Mouse (Mus musculus): ENCODE data around the gene Myrf. TPM values are rescaled to one million over a fixed set of nuclear protein-coding genes. Genes with fewer than 3 reads are reported as not detected.

Gene Myrf
- polyA plus RNA-seq, 1 experiment from 2014 or later, result 26.3 TPM

DNA sequence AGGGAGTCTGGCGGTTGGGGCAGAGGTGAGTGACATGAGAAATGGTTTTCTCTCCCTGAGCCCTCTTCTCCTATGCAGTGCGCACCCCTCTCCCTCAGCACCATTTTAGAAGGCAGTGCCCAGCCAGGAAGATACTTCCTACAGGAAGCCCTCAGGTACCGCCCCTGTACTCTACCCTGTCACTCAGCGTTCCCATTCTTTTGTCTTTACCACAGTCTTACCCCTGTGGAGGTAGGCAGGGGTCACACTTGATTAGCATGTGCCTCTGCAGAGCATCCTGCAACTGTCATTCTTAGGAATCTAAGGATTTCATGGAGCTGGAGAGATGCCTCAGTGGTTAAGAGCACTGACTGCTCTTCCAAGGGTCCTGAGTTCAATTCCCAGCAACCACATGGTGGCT, 17.0 kb downstream of the Myrf start:
- no peak overlapping the region for H3K4me3 ChIP-seq (ENCODE audit: low read depth, low read length)

DNA sequence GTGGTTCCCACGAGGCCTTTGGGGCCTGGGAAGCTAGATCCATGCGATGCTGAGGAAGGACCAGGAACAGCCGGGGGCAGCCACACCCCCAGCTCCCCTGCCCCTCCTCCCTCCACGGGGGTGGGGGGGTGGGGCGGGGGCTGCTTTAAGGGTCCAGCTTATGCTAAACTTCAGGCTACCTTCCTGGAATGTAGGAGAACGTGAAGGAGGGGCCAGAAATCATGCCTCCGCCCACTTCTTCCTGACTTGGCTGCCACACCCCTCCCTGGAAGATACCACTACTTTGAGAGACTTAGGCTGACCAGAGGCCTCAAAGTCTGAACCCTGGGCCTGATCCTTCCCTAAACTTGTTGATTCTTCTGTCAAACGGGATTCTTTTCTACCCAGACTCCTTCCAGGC, 17.9 kb downstream of the Myrf start:
- no peak overlapping the region for H3K9ac ChIP-seq (ENCODE audit: low read length)

More for the DNA sequence above, 17.0 kb downstream of the Myrf start:
- Histone ChIP-seq H3K4me1 (replicated peaks; ENCODE audit: control insufficient read depth, insufficient read depth, low read length) (peaks cover 38% of the 10 kb centered on the region), H3K36me3 (ENCODE audit: control insufficient read depth, insufficient read depth, low read length) (peaks cover 15% of the 10 kb centered on the region; the same call in 1 of the 2 replicates), H3K4me2 (ENCODE audit: low read length) (no peak overlapping the region), H3K27me3 (replicated peaks; ENCODE audit: control insufficient read depth, insufficient read depth, low read length) (no peaks in the 10 kb centered on the region), H3K9me3 (ENCODE audit: control insufficient read depth, low read length) (no peaks in the 10 kb centered on the region), H3K9ac (ENCODE audit: low read length) (no peak overlapping the region), H3K27ac (ENCODE audit: low read depth) (0 out of 2 replicates have a peak overlapping the region, but pooled peaks have one; percentile 75)
- ATAC-seq (replicated peaks; ENCODE audit: low FRiP score, low TSS enrichment, low read depth), result no peak
- 66% methylated on average over 4 of the region's 4 CpGs for WGBS
- no peak for DNase-seq (ENCODE audit: low spot score)

DNA sequence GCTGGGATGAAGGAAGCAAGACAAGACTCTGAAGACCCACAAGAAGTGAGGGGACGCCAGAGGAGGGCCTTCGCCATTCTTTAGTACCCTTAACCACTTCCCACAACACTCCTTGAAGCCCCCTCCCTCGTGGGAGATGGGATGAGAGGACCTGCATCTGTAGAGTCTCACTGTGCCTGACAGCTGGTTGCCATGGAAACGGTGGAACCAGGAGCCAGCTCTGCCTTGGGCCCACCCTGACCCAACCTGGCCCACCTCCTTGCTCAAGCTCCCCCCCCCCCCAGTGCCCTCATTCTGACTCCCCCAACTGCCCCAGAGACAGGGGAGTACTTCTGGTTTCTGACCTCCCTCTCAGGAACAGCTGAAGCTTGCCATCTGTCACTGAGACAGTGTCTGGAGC, 19.0 kb downstream of the Myrf start:
- Histone ChIP-seq H3K9me3 (ENCODE audit: control insufficient read depth, low read length) (no peaks in the 10 kb centered on the region), H3K27me3 (replicated peaks; ENCODE audit: control insufficient read depth, insufficient read depth, low read length) (no peaks in the 10 kb centered on the region), H3K4me1 (replicated peaks; ENCODE audit: control insufficient read depth, insufficient read depth, low read length) (peaks cover 38% of the 10 kb centered on the region), H3K4me3 (ENCODE audit: low read depth, low read length) (no peak overlapping the region), H3K27ac (ENCODE audit: low read depth) (peak overlapping the region; percentile 75), H3K4me2 (ENCODE audit: low read length) (no peak overlapping the region), H3K9ac (ENCODE audit: low read length) (no peak overlapping the region), H3K36me3 (ENCODE audit: control insufficient read depth, insufficient read depth, low read length) (peaks cover 15% of the 10 kb centered on the region)
- WGBS, result 22% methylated on average over 4 of the region's 4 CpGs
- DNase-seq (ENCODE audit: low spot score), result peak; percentile 81
- ATAC-seq (replicated peaks; ENCODE audit: low FRiP score, low TSS enrichment, low read depth), result peak; percentile 43

More for the DNA sequence above, 17.9 kb downstream of the Myrf start:
- H3K4me3 ChIP-seq (ENCODE audit: low read depth, low read length), result no peak overlapping the region
- DNase-seq (ENCODE audit: low spot score) (no peak), ATAC-seq (replicated peaks; ENCODE audit: low FRiP score, low TSS enrichment, low read depth) (peak; percentile 20)
- H3K9me3 ChIP-seq (ENCODE audit: control insufficient read depth, low read length), result no peaks in the 10 kb centered on the region
- peaks cover 38% of the 10 kb centered on the region for H3K4me1 ChIP-seq (replicated peaks; ENCODE audit: control insufficient read depth, insufficient read depth, low read length)
- H3K36me3 ChIP-seq (ENCODE audit: control insufficient read depth, insufficient read depth, low read length), result peaks cover 6% of the 10 kb centered on the region; the same call in 1 of the 2 replicates
- H3K4me2 ChIP-seq (ENCODE audit: low read length), result no peak overlapping the region
- H3K27ac ChIP-seq (ENCODE audit: low read depth), result peak overlapping the region; percentile 75
- WGBS, result 19% methylated on average over 8 of the region's 8 CpGs
- no peaks in the 10 kb centered on the region for H3K27me3 ChIP-seq (replicated peaks; ENCODE audit: control insufficient read depth, insufficient read depth, low read length)

DNA sequence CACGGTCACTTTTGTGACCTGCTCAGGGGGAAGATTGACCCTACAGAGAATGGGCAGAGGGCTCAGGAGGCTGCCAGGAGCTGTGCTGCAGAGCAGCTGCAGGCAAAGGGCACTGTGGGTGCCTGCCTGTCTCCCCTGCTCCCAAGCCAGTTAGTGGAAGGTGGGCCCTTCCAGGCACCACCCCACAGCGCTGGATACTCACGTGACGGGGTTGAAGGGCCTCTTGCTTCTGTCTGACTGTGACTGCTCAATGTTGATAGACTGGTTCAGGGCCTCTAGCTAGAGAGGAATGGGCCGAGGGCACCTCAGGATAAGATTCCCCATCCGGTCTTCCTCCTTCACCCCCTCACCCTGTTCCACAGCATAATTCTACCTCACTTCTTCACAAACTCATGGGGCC, 21.0 kb downstream of the Myrf start:
- 56% methylated on average over 6 of the region's 6 CpGs for WGBS
- no peak for DNase-seq (ENCODE audit: low spot score)
- ATAC-seq (replicated peaks; ENCODE audit: low FRiP score, low TSS enrichment, low read depth), result no peak
- Histone ChIP-seq H3K4me1 (replicated peaks; ENCODE audit: control insufficient read depth, insufficient read depth, low read length) (peaks cover 25% of the 10 kb centered on the region), H3K9ac (ENCODE audit: low read length) (no peak overlapping the region), H3K36me3 (ENCODE audit: control insufficient read depth, insufficient read depth, low read length) (peaks cover 24% of the 10 kb centered on the region), H3K4me3 (ENCODE audit: low read depth, low read length) (no peak overlapping the region), H3K27ac (ENCODE audit: low read depth) (no peak overlapping the region), H3K27me3 (replicated peaks; ENCODE audit: control insufficient read depth, insufficient read depth, low read length) (no peaks in the 10 kb centered on the region), H3K9me3 (ENCODE audit: control insufficient read depth, low read length) (no peaks in the 10 kb centered on the region), H3K4me2 (ENCODE audit: low read length) (no peak overlapping the region)

DNA sequence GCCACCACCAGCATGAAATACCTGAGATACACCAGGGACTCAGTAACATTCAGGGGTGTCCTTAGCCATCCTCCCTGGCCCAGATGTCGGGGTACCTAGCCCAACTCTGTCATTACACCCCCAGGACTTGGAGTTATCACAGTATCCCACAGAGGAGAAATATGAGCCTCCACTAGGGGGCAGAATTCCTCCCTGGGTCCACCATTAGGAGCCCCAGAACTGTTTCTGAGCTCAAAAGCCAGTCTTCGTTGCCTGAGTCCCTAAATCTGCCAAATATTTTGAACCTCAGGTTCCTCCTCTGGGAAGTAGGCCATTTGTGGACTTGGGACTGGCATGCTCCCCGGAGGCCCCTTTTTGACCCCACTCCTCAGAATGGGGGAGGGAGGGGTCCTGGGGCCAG, 21.4 kb downstream of the Myrf start:
- peak; percentile 4; the same call in 1 of the 2 replicates for ATAC-seq (replicated peaks; ENCODE audit: low FRiP score, low TSS enrichment, low read depth)
- H3K4me2 ChIP-seq (ENCODE audit: low read length), result no peak overlapping the region
- H3K9me3 ChIP-seq (ENCODE audit: control insufficient read depth, low read length), result no peaks in the 10 kb centered on the region
- H3K27me3 ChIP-seq (replicated peaks; ENCODE audit: control insufficient read depth, insufficient read depth, low read length), result no peaks in the 10 kb centered on the region
- H3K36me3 ChIP-seq (ENCODE audit: control insufficient read depth, insufficient read depth, low read length), result peaks cover 23% of the 10 kb centered on the region
- no peak overlapping the region for H3K4me3 ChIP-seq (ENCODE audit: low read depth, low read length)
- 29% methylated on average over 3 of the region's 3 CpGs for WGBS
- peaks cover 21% of the 10 kb centered on the region; the same call in 1 of the 2 replicates for H3K4me1 ChIP-seq (replicated peaks; ENCODE audit: control insufficient read depth, insufficient read depth, low read length)
- DNase-seq (ENCODE audit: low spot score), result peak; percentile 79
- H3K27ac ChIP-seq (ENCODE audit: low read depth), result no peak overlapping the region
- H3K9ac ChIP-seq (ENCODE audit: low read length), result no peak overlapping the region

DNA sequence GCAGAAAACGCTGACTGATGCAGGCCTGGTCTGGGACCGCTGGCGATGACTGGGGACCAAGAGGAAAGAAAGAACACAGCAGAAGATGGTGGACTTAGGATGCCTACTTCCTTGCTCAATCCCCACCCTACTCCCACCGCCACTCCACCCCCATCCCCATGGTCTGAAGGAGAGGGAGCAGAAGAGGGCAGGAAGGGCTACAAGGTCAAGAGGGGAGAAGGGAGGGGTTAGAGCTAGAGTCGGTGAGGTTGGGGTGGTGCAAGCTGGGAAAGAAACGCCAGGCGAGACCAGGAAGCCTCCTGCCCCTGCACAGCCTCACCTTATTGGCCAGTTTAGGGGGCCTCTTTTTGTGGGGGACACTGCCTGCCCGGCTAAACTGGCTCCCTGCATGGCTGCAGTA, 24.4 kb downstream of the Myrf start:
- no peak for DNase-seq (ENCODE audit: low spot score)
- no peak overlapping the region for H3K4me3 ChIP-seq (ENCODE audit: low read depth, low read length)
- H3K9me3 ChIP-seq (ENCODE audit: control insufficient read depth, low read length), result no peaks in the 10 kb centered on the region
- no peaks in the 10 kb centered on the region for H3K27me3 ChIP-seq (replicated peaks; ENCODE audit: control insufficient read depth, insufficient read depth, low read length)
- no peak overlapping the region for H3K27ac ChIP-seq (ENCODE audit: low read depth)
- no peaks in the 10 kb centered on the region; the same call in 1 of the 2 replicates for H3K4me1 ChIP-seq (replicated peaks; ENCODE audit: control insufficient read depth, insufficient read depth, low read length)
- H3K4me2 ChIP-seq (ENCODE audit: low read length), result no peak overlapping the region
- no peak for ATAC-seq (replicated peaks; ENCODE audit: low FRiP score, low TSS enrichment, low read depth)
- H3K9ac ChIP-seq (ENCODE audit: low read length), result no peak overlapping the region
- peaks cover 51% of the 10 kb centered on the region for H3K36me3 ChIP-seq (ENCODE audit: control insufficient read depth, insufficient read depth, low read length)
- WGBS, result 70% methylated on average over 8 of the region's 8 CpGs

DNA sequence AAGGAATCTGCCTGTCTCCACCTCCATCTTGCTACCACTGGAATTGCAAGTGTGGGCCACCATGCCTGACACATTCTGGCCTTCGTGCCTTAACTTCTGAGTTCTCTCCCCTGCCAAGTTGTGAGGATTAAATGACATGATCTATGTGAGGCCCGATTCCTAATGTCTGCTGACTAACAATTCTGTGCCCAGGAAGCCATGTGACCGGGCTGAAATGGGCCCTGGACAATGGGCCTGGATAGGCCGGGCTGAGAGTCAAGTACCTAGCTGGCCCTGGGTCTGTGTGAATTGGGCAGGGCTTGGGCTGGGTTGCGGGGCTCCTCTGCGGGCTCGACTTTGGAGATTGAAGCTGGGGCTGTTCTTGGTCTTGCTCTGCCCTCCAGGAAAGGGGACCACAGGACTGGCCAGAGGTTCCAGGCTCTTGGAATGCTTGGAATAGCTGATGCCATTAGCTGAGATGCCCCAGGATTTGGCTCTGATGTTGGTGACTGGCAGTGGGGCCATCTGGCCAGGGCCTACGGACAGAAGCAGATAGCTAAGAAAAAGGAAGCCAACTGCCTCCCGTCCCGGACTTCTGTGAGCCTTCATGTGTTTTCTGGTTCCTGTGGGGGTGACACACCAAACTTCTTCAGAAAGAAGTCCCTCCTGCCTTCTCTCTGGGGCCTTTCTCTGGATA, 26.6 kb downstream of the Myrf start:
- H3K27ac ChIP-seq (ENCODE audit: low read depth), result no peak overlapping the region
- H3K9me3 ChIP-seq (ENCODE audit: control insufficient read depth, low read length), result no peaks in the 10 kb centered on the region
- ATAC-seq (replicated peaks; ENCODE audit: low FRiP score, low TSS enrichment, low read depth) (no peak), DNase-seq (ENCODE audit: low spot score) (no peak)
- H3K36me3 ChIP-seq (ENCODE audit: control insufficient read depth, insufficient read depth, low read length), result peaks cover 65% of the 10 kb centered on the region
- no peaks in the 10 kb centered on the region for H3K27me3 ChIP-seq (replicated peaks; ENCODE audit: control insufficient read depth, insufficient read depth, low read length)
- no peak overlapping the region for H3K4me3 ChIP-seq (ENCODE audit: low read depth, low read length)
- WGBS, result 87% methylated on average over 10 of the region's 10 CpGs
- H3K9ac ChIP-seq (ENCODE audit: low read length), result no peak overlapping the region
- H3K4me2 ChIP-seq (ENCODE audit: low read length), result no peak overlapping the region
- H3K4me1 ChIP-seq (replicated peaks; ENCODE audit: control insufficient read depth, insufficient read depth, low read length), result no peaks in the 10 kb centered on the region

DNA sequence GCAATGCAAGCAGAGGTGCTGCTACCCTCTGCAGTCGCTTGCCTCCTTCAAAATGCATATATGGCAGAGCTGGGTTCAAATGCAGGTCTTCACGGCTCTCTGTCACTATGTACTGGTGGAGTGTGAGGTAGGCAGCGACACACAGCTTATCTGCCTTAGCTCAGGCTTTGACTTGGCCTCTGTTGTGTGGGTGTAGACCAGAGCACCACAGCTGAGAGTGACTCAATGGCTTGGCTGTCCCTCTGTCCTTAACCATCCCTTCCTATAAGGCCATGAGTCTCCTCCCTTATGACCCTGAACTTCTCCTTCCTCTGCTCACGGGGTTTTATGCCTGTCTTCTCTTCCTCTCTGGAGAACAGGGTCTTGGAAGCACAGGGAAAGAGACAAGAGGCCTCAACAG, 29.7 kb downstream of the Myrf start:
- ATAC-seq (replicated peaks; ENCODE audit: low FRiP score, low TSS enrichment, low read depth) (no peak), DNase-seq (ENCODE audit: low spot score) (no peak)
- Histone ChIP-seq H3K4me2 (ENCODE audit: low read length) (no peak overlapping the region), H3K9ac (ENCODE audit: low read length) (no peak overlapping the region), H3K36me3 (ENCODE audit: control insufficient read depth, insufficient read depth, low read length) (peaks cover 83% of the 10 kb centered on the region), H3K27me3 (replicated peaks; ENCODE audit: control insufficient read depth, insufficient read depth, low read length) (no peaks in the 10 kb centered on the region), H3K4me1 (replicated peaks; ENCODE audit: control insufficient read depth, insufficient read depth, low read length) (no peaks in the 10 kb centered on the region), H3K4me3 (ENCODE audit: low read depth, low read length) (no peak overlapping the region), H3K27ac (ENCODE audit: low read depth) (no peak overlapping the region), H3K9me3 (ENCODE audit: control insufficient read depth, low read length) (no peaks in the 10 kb centered on the region)
- WGBS, result 75% methylated on average over 4 of the region's 4 CpGs

DNA sequence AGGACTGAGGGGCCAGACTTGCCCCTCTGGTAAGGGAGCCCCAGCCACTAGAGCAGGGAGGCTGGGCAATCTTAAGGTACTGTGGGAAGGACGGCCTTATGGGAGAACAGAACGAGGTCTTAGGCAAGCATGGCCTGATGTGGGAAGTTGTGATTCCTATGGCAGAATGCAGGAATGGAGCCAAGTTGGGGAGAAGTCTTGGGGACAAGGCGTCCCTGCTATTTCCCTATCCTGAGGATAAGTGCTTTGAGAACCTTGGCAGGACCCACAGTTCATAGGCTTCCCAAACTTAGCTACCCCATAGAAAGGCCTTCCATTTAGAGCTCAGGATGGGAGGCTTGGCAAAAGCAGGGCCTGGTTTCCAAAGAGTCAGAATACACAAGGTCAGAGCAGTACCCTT, 31.7 kb downstream of the Myrf start:
- no peak overlapping the region for H3K4me2 ChIP-seq (ENCODE audit: low read length)
- no peak overlapping the region for H3K4me3 ChIP-seq (ENCODE audit: low read depth, low read length)
- no peaks in the 10 kb centered on the region for H3K9me3 ChIP-seq (ENCODE audit: control insufficient read depth, low read length)
- H3K36me3 ChIP-seq (ENCODE audit: control insufficient read depth, insufficient read depth, low read length), result peaks cover 77% of the 10 kb centered on the region
- no peak overlapping the region for H3K9ac ChIP-seq (ENCODE audit: low read length)
- 75% methylated on average over 3 of the region's 3 CpGs for WGBS
- H3K27ac ChIP-seq (ENCODE audit: low read depth), result no peak overlapping the region
- H3K27me3 ChIP-seq (replicated peaks; ENCODE audit: control insufficient read depth, insufficient read depth, low read length), result no peaks in the 10 kb centered on the region
- H3K4me1 ChIP-seq (replicated peaks; ENCODE audit: control insufficient read depth, insufficient read depth, low read length), result no peaks in the 10 kb centered on the region
- ATAC-seq (replicated peaks; ENCODE audit: low FRiP score, low TSS enrichment, low read depth) (no peak), DNase-seq (ENCODE audit: low spot score) (no peak)

Data from intestine, embryonic 14.5 days (tissue).